Mouse (Mus musculus) stomach, embryonic 16.5 days (tissue): ENCODE results near the gene Cldn19. TPM values are rescaled to one million over a fixed set of nuclear protein-coding genes. Genes with fewer than 3 reads are reported as not detected.

Experiments
- ATAC-seq: fragments of 200-750 bp; cut with Nextera tagmentation; 2 replicates; pipeline ENCODE4 v1.8.0; 2017; ENCODE audit warnings: moderate number of reproducible peaks, moderate TSS enrichment; ENCODE audit not compliant: insufficient read depth, low FRiP score
- H3K27ac ChIP-seq: fragments of 300-500 bp; sonication (generic); 2 replicates; pipeline ENCODE4 v1.5.1; 2014; ENCODE audit warnings: low read length
- H3K27me3 ChIP-seq: fragments of 300-500 bp; sonication (generic); 2 replicates; pipeline ENCODE4 v1.6.1; 2014; ENCODE audit warnings: low read length, control low read depth, mixed read lengths; ENCODE audit not compliant: control insufficient read depth, insufficient read depth
- H3K36me3 ChIP-seq: fragments of 300-500 bp; sonication (generic); 2 replicates; pipeline ENCODE4 v1.6.1; 2014; ENCODE audit warnings: low read length; ENCODE audit not compliant: control insufficient read depth, insufficient read depth
- H3K4me1 ChIP-seq: fragments of 300-500 bp; sonication (generic); 2 replicates; pipeline ENCODE4 v1.6.1; 2014; ENCODE audit warnings: low read length, control low read depth, mixed read lengths; ENCODE audit not compliant: control insufficient read depth, insufficient read depth
- H3K4me2 ChIP-seq: fragments of 300-500 bp; sonication (generic); 2 replicates; pipeline ENCODE4 v1.6.1; 2014; ENCODE audit warnings: low read depth, low read length, mixed read lengths
- H3K4me3 ChIP-seq: fragments of 300-500 bp; sonication (generic); replicated peaks from 2 replicates; pipeline ENCODE4 v1.5.1; 2014; ENCODE audit warnings: mild to moderate bottlenecking, low read length
- H3K9ac ChIP-seq: fragments of 300-500 bp; sonication (generic); 2 replicates; pipeline ENCODE4 v1.6.1; 2014; ENCODE audit warnings: low read length
- H3K9me3 ChIP-seq: fragments of 300-500 bp; sonication (generic); replicated peaks from 2 replicates; pipeline ENCODE4 v1.6.1; 2016; ENCODE audit warnings: low read length, control low read depth; ENCODE audit not compliant: control insufficient read depth
- WGBS: fragments of 180-500 bp; shearing (Covaris S2); extraction: QIAGEN DNeasy Blood & Tissue Kit; methylation state at CpG from one replicate; pipeline ENCODE4 v1.1.7; 2014; 5-methylcytosine and 5-hydroxymethylcytosine counted together
- polyA plus RNA-seq: library from polyadenylated mRNA; unstranded; fragments of >200 nt; fragmentation: Nextera tagmentation; extraction: Ambion mirVana; gene quantifications from 2 replicates; pipeline ENCODE4 v1.2.1, GENCODE M21; 2015

The Cldn19 gene
- polyA plus RNA-seq, 1 experiment from 2014 or later = 0.10 TPM

DNA sequence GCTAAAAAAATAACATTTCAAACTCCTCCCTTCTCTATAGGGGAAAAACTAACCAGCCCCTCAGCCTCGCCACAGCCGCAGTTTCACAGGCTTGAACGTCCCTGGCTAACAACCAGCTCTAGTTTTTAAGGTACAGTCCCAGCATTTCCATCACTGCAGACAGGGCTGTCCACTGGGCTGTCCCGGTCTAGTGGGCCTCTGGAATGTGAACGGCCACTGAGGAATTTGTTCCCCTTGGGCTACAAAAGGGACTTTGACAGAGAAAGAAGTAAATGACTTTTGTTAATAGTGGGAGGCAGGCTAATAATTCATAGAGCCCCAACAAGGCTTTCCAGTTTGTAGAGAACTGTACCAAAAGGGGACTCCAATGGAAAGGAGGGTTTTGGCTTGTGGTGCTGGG is 50.2 kb downstream of the Cldn19 start:
- no peaks in the 10 kb centered on the region for H3K9me3 ChIP-seq
- H3K27me3 ChIP-seq = no peaks in the 10 kb centered on the region
- H3K4me1 ChIP-seq = no peaks in the 10 kb centered on the region
- no peak overlapping the region for H3K4me2 ChIP-seq
- no peak overlapping the region for H3K4me3 ChIP-seq
- 83% methylated on average over 5 of the region's 5 CpGs for WGBS
- no peak for ATAC-seq
- no peak overlapping the region for H3K27ac ChIP-seq
- H3K36me3 ChIP-seq = 0 out of 2 replicates have a peak, but pooled peaks cover 2% of the 10 kb centered on the region
- H3K9ac ChIP-seq = no peak overlapping the region

Other genes with a start within 250 kb of the Cldn19 start
- 142 and 155 TPM in 2 replicates for gene Slc2a1, start 146.7 kb upstream of the Cldn19 start, polyA plus RNA-seq
- 4.9 and 5.5 TPM in 2 replicates for gene Zfp691, start 81.2 kb upstream of the Cldn19 start, polyA plus RNA-seq
- gene Ermap, start 65.4 kb upstream of the Cldn19 start, polyA plus RNA-seq = 13.3 and 17.0 TPM in 2 replicates
- 109 and 128 TPM in 2 replicates for gene Svbp, start 60.1 kb upstream of the Cldn19 start, polyA plus RNA-seq
- gene Tmem269, start 37.2 kb upstream of the Cldn19 start, polyA plus RNA-seq = 0.10 TPM in 1 of 2 replicates, not detected in the other
- gene AU022252, start 22.7 kb upstream of the Cldn19 start, polyA plus RNA-seq = 25.4 and 25.7 TPM in 2 replicates
- gene P3h1, start 22.5 kb upstream of the Cldn19 start, polyA plus RNA-seq = 31.3 and 34.0 TPM in 2 replicates
- 279 and 346 TPM in 2 replicates for gene Ybx1, start 39.2 kb downstream of the Cldn19 start, polyA plus RNA-seq
- 62.8 and 70.6 TPM in 2 replicates for gene Ppih, start 65.1 kb downstream of the Cldn19 start, polyA plus RNA-seq
- gene Ccdc30, start 160.1 kb downstream of the Cldn19 start, polyA plus RNA-seq = 4.7 and 6.7 TPM in 2 replicates
- gene Ppcs, start 167.0 kb downstream of the Cldn19 start, polyA plus RNA-seq = 32.5 and 34.6 TPM in 2 replicates
- gene Zmynd12, start 167.4 kb downstream of the Cldn19 start, polyA plus RNA-seq = 0.21 and 0.70 TPM in 2 replicates
- 0.67 and 0.77 TPM in 2 replicates for gene Rimkla, start 237.2 kb downstream of the Cldn19 start, polyA plus RNA-seq